Mouse (Mus musculus) liver, postnatal 0 days (tissue): ENCODE measurements around the gene Gm21974. TPM values are rescaled to one million over a fixed set of nuclear protein-coding genes. Genes with fewer than 3 reads are reported as not detected.

ENCODE experiments used
- ATAC-seq: fragments of 200-750 bp; cut with Nextera tagmentation; 2 replicates; pipeline ENCODE4 v1.8.0; 2017; ENCODE audit warnings: mild to moderate bottlenecking, moderate library complexity
- DNase-seq: peaks from one replicate; pipeline ENCODE4 v3.0.0-alpha.2; 2016
- H3K27ac ChIP-seq: fragments of 300-500 bp; sonication (generic); 2 replicates; pipeline ENCODE4 v1.5.1; 2014; ENCODE audit warnings: antibody characterized with exemption, moderate library complexity, mild to moderate bottlenecking, low read depth
- H3K27me3 ChIP-seq: fragments of 300-500 bp; sonication (generic); 2 replicates; pipeline ENCODE4 v1.6.1; 2014; ENCODE audit warnings: low read length, control low read depth, mixed read lengths; ENCODE audit not compliant: insufficient read depth
- H3K36me3 ChIP-seq: fragments of 300-500 bp; sonication (generic); replicated peaks from 2 replicates; pipeline ENCODE4 v1.6.1; 2014; ENCODE audit warnings: mild to moderate bottlenecking, control low read depth, low read length, moderate library complexity, mixed read lengths; ENCODE audit not compliant: insufficient read depth
- H3K4me1 ChIP-seq: fragments of 300-500 bp; sonication (generic); 2 replicates; pipeline ENCODE4 v1.6.1; 2014; ENCODE audit warnings: antibody characterized with exemption, mild to moderate bottlenecking, control low read depth; ENCODE audit not compliant: insufficient read depth
- H3K4me2 ChIP-seq: fragments of 300-500 bp; sonication (generic); 2 replicates; pipeline ENCODE4 v1.6.1; 2014; ENCODE audit warnings: low read depth, mild to moderate bottlenecking, low read length, moderate library complexity, mixed read lengths
- H3K4me3 ChIP-seq: fragments of 300-500 bp; sonication (generic); 2 replicates; pipeline ENCODE4 v1.5.1; 2014; ENCODE audit warnings: low read depth, low read length
- H3K9ac ChIP-seq: fragments of 300-500 bp; sonication (generic); replicated peaks from 2 replicates; pipeline ENCODE4 v1.6.1; 2014; ENCODE audit warnings: mild to moderate bottlenecking, moderate library complexity
- H3K9me3 ChIP-seq: fragments of 300-500 bp; sonication (generic); 2 replicates; pipeline ENCODE4 v1.6.1; 2016; ENCODE audit warnings: mild to moderate bottlenecking, control low read depth, low read length, mixed read lengths
- CTCF ChIP-seq: sonication (generic); IDR thresholded peaks from 2 replicates; pipeline ENCODE4 v1.5.1; 2016; ENCODE audit warnings: antibody characterized with exemption, low read depth
- EP300 ChIP-seq: IDR thresholded peaks from 2 replicates; pipeline ENCODE4 v1.6.1; 2016; ENCODE audit warnings: antibody characterized with exemption, low read depth, mild to moderate bottlenecking
- WGBS: fragments of 180-500 bp; shearing (Covaris S2); extraction: QIAGEN DNeasy Blood & Tissue Kit; methylation state at CpG from one replicate; pipeline ENCODE4 v1.1.7; 2014; ENCODE audit not compliant: insufficient replicate concordance; 5-methylcytosine and 5-hydroxymethylcytosine counted together
- polyA plus RNA-seq: library from polyadenylated mRNA; unstranded; fragments of >200 nt; fragmentation: Nextera tagmentation; extraction: Ambion mirVana; gene quantifications from 2 replicates; pipeline ENCODE4 v1.2.1, GENCODE M21; 2015

Gm21974 gene
- polyA plus RNA-seq, 1 experiment from 2014 or later: not detected

GRCm38 (mm10) chr7:127908656-127909055 lies 13.4 kb upstream of the Gm21974 start:
- Histone ChIP-seq H3K4me1 (peaks cover 19% of the 10 kb centered on the region), H3K27ac (no peak overlapping the region), H3K4me2 (no peak overlapping the region), H3K36me3 (peaks cover 46% of the 10 kb centered on the region), H3K9me3 (no peaks in the 10 kb centered on the region), H3K4me3 (no peak overlapping the region), H3K9ac (no peak overlapping the region), H3K27me3 (no peaks in the 10 kb centered on the region)
- DNase-seq: no peak
- 76% methylated on average over 4 of the region's 4 CpGs for WGBS
- TF ChIP-seq CTCF: no peak
- TF ChIP-seq EP300: no peak
- no peak for ATAC-seq

GRCm38 (mm10) chr7:127907939-127908338 lies 12.7 kb upstream of the Gm21974 start:
- H3K4me1 ChIP-seq: peaks cover 13% of the 10 kb centered on the region
- DNase-seq (no peak), ATAC-seq (no peak)
- no peaks in the 10 kb centered on the region for H3K27me3 ChIP-seq
- H3K4me3 ChIP-seq: no peak overlapping the region
- H3K9me3 ChIP-seq: no peaks in the 10 kb centered on the region
- WGBS: 90% methylated on average over 12 of the region's 12 CpGs
- TF ChIP-seq EP300: no peak
- no peak for TF ChIP-seq CTCF
- peaks cover 46% of the 10 kb centered on the region for H3K36me3 ChIP-seq
- no peak overlapping the region for H3K9ac ChIP-seq
- no peak overlapping the region for H3K4me2 ChIP-seq
- H3K27ac ChIP-seq: no peak overlapping the region

- TF ChIP-seq CTCF (no peak), EP300 (no peak; the same call in 1 of the 2 replicates)
- peak within 1 kb of the TSS; percentile 93 for H3K4me2 ChIP-seq
- WGBS: 7% methylated on average over 38 of the region's 38 CpGs
- H3K9ac ChIP-seq: peak within 1 kb of the TSS; percentile 90
- H3K27me3 ChIP-seq: no peaks in the 10 kb centered on the region
- no peaks in the 10 kb centered on the region for H3K9me3 ChIP-seq
- DNase-seq: peak; percentile 84
- H3K4me3 ChIP-seq: peak within 1 kb of the TSS; percentile 82
- peak; percentile 90 for ATAC-seq
- peaks cover 38% of the 10 kb centered on the region for H3K36me3 ChIP-seq
- peak within 1 kb of the TSS; percentile 78 for H3K27ac ChIP-seq
- peaks cover 23% of the 10 kb centered on the region for H3K4me1 ChIP-seq
Measured at GRCm38 (mm10) chr7:127903971-127904796, 8.9 kb upstream of the Gm21974 start, which contains the start of gene Bckdk. TSS of gene Bckdk (plus strand) at chr7:127904082.

GRCm38 (mm10) chr7:127901772-127902171 lies 6.5 kb upstream of the Gm21974 start:
- Histone ChIP-seq H3K27me3 (no peaks in the 10 kb centered on the region), H3K9me3 (no peaks in the 10 kb centered on the region), H3K36me3 (peaks cover 15% of the 10 kb centered on the region), H3K4me2 (no peak overlapping the region), H3K4me1 (peaks cover 32% of the 10 kb centered on the region), H3K9ac (no peak overlapping the region), H3K27ac (no peak overlapping the region), H3K4me3 (no peak overlapping the region)
- 55% methylated on average over 2 of the region's 2 CpGs for WGBS
- no peak for TF ChIP-seq CTCF
- TF ChIP-seq EP300: no peak
- DNase-seq (no peak), ATAC-seq (no peak)

GRCm38 (mm10) chr7:127899997-127900396 lies 4.7 kb upstream of the Gm21974 start:
- 21% methylated on average over 7 of the region's 7 CpGs for WGBS
- TF ChIP-seq EP300 (no peak), CTCF (no peak)
- no peaks in the 10 kb centered on the region for H3K27me3 ChIP-seq
- no peaks in the 10 kb centered on the region for H3K9me3 ChIP-seq
- H3K4me3 ChIP-seq: no peak overlapping the region
- H3K4me2 ChIP-seq: no peak overlapping the region; the same call in 1 of the 2 replicates
- H3K4me1 ChIP-seq: peaks cover 36% of the 10 kb centered on the region
- DNase-seq (no peak), ATAC-seq (no peak)
- no peak overlapping the region for H3K9ac ChIP-seq
- H3K36me3 ChIP-seq: no peaks in the 10 kb centered on the region; the same call in 1 of the 2 replicates
- no peak overlapping the region for H3K27ac ChIP-seq

DNA sequence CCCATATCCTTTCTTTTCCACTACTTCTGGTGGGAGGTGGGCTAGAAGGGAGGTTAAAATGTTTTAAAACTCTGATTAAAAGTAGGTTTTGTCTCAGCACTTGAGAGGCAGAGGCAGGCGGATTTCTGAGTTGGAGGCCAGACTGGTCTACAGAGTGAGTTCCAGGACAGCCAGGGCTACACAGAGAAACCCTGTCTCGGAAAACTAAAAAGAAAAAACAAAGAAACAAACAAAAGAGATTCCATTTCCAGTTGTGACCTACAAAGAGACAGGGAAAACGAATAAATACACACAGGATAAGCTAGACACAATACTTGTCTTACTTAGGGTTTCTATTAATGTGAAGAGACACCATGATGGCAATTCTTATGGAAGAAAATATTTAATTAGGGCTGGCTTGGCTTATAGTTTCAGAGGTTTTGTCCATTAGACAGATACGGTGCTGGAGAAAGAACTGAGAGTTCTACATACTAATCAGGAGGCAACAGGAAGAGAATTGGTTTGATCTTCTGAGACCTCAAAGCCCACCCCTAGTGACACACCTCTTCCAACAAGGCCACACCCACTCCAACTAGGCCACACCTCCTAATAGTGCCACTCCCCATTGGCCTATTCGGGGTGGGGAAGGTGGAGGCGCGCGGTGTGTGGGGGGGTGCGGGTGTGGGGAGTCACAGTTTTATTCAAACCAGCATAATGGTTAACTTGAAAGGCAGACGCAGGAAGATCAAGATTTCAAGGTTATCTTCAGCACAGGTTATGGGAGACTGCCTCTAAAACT lies 3.1 kb upstream of the Gm21974 start:
- Histone ChIP-seq H3K4me2 (peak overlapping the region; percentile 22; the same call in 1 of the 2 replicates), H3K4me1 (peaks cover 29% of the 10 kb centered on the region), H3K27ac (peak overlapping the region; percentile 37; the same call in 1 of the 2 replicates), H3K9me3 (no peaks in the 10 kb centered on the region), H3K36me3 (no peaks in the 10 kb centered on the region), H3K9ac (no peak overlapping the region), H3K4me3 (no peak overlapping the region), H3K27me3 (no peaks in the 10 kb centered on the region)
- no peak for TF ChIP-seq EP300
- ATAC-seq: no peak
- DNase-seq: peak; percentile 49
- WGBS: 35% methylated on average over 10 of the region's 10 CpGs
